Mouse (Mus musculus) G1E (cell line): Measurements from ENCODE around the gene Nfkb1.

Experiments used
- CTCF ChIP-seq: IDR thresholded peaks from 2 replicates; pipeline ENCODE4 v1.5.1; 2012; ENCODE audit warnings: low read depth, low read length, inconsistent platforms, mixed read lengths
- POLR2AphosphoS5 ChIP-seq: IDR thresholded peaks from 2 replicates; pipeline ENCODE4 v1.6.1; 2012; ENCODE audit warnings: low read depth, low read length, inconsistent platforms; ENCODE audit not compliant: insufficient replicate concordance

GRCm38 (mm10) chr3:135573051-135573450 is 118.3 kb downstream of the Nfkb1 start:
- TF ChIP-seq CTCF (no peak), POLR2AphosphoS5 (no peak)
